Mouse (Mus musculus) liver, embryonic 14.5 days (tissue): ENCODE results near the gene Atp2b1. TPM values are rescaled to one million over a fixed set of nuclear protein-coding genes. Genes with fewer than 3 reads are reported as not detected.

ENCODE experiments used
- ATAC-seq: fragments of 200-750 bp; cut with Nextera tagmentation; 2 replicates; pipeline ENCODE4 v1.8.0; 2017; ENCODE audit warnings: moderate number of reproducible peaks, mild to moderate bottlenecking, moderate library complexity; ENCODE audit not compliant: insufficient read depth
- DNase-seq, 3 experiments: peaks; one replicate each; pipeline ENCODE4 v3.0.0-alpha.2; 2012 to 2013; ENCODE audit warnings: low read depth in 3 of 3, low spot score in 3 of 3
- H3K27ac ChIP-seq: fragments of 300-500 bp; sonication (generic); 2 replicates; pipeline ENCODE4 v1.5.1; 2014; ENCODE audit warnings: moderate library complexity, mild to moderate bottlenecking, control low read depth, inconsistent platforms
- H3K27me3 ChIP-seq: fragments of 300-500 bp; sonication (generic); 2 replicates; pipeline ENCODE4 v1.6.1; 2014; ENCODE audit warnings: mild to moderate bottlenecking, low read length, moderate library complexity; ENCODE audit not compliant: control insufficient read depth, insufficient read depth
- H3K36me3 ChIP-seq: fragments of 300-500 bp; sonication (generic); replicated peaks from 2 replicates; pipeline ENCODE4 v1.6.1; 2014; ENCODE audit warnings: low read depth; ENCODE audit not compliant: control insufficient read depth, insufficient read depth
- H3K4me1 ChIP-seq, 2 experiments: fragments of 200-500 bp in 1 of 2; fragments of 300-500 bp in 1 of 2; sonication (generic) in 1 of 2; replicated peaks; 2 replicates each; pipeline ENCODE4 v1.6.1; 2012 to 2014; ENCODE audit warnings: antibody characterized with exemption in 1 of 2, inconsistent platforms in 1 of 2, low read length in 1 of 2; ENCODE audit not compliant: control insufficient read depth in 2 of 2, insufficient read depth in 2 of 2
- H3K4me2 ChIP-seq: fragments of 300-500 bp; sonication (generic); 2 replicates; pipeline ENCODE4 v1.6.1; 2014; ENCODE audit warnings: low read depth, mild to moderate bottlenecking, control low read depth, moderate library complexity
- H3K4me3 ChIP-seq, 2 experiments: fragments of 200-500 bp in 1 of 2; fragments of 300-500 bp in 1 of 2; sonication (generic) in 1 of 2; 2 replicates each; pipeline ENCODE4 v1.5.1; 2012 to 2014; ENCODE audit warnings: low read depth in 2 of 2, low read length in 2 of 2, mild to moderate bottlenecking in 2 of 2, control low read depth in 1 of 2, inconsistent platforms in 1 of 2, moderate library complexity in 1 of 2; ENCODE audit not compliant: insufficient read depth in 1 of 2
- H3K9ac ChIP-seq: fragments of 300-500 bp; sonication (generic); replicated peaks from 2 replicates; pipeline ENCODE4 v1.6.1; 2014; ENCODE audit warnings: mild to moderate bottlenecking, control low read depth, moderate library complexity
- H3K9me3 ChIP-seq: fragments of 300-500 bp; sonication (generic); 2 replicates; pipeline ENCODE4 v1.6.1; 2016; ENCODE audit warnings: low read length, mixed read lengths; ENCODE audit not compliant: control insufficient read depth
- CTCF ChIP-seq: IDR thresholded peaks from 2 replicates; pipeline ENCODE4 v1.5.1; 2016; ENCODE audit warnings: antibody characterized with exemption, low read depth, control low read depth
- EP300 ChIP-seq: IDR thresholded peaks from 2 replicates; pipeline ENCODE4 v1.6.1; 2016; ENCODE audit warnings: antibody characterized with exemption, low read depth
- WGBS: fragments of 180-500 bp; shearing (Covaris S2); extraction: QIAGEN DNeasy Blood & Tissue Kit; methylation state at CpG from one replicate; pipeline ENCODE4 v1.1.7; 2014; ENCODE audit not compliant: insufficient replicate concordance; 5-methylcytosine and 5-hydroxymethylcytosine counted together
- polyA plus RNA-seq, 2 experiments: library from polyadenylated mRNA; depleted of rRNA in 1 of 2; stranded (reverse) in 1 of 2; unstranded in 1 of 2; fragments of >200 nt; fragmentation: Nextera tagmentation in 1 of 2; extraction: Ambion mirVana in 1 of 2; gene quantifications; 2 replicates each; pipeline versions ENCODE4 v1.2.1 to v1.2.3; 2012 to 2014

Atp2b1 gene
- polyA plus RNA-seq, 2 experiments: 7.4 to 27.6 TPM

DNA sequence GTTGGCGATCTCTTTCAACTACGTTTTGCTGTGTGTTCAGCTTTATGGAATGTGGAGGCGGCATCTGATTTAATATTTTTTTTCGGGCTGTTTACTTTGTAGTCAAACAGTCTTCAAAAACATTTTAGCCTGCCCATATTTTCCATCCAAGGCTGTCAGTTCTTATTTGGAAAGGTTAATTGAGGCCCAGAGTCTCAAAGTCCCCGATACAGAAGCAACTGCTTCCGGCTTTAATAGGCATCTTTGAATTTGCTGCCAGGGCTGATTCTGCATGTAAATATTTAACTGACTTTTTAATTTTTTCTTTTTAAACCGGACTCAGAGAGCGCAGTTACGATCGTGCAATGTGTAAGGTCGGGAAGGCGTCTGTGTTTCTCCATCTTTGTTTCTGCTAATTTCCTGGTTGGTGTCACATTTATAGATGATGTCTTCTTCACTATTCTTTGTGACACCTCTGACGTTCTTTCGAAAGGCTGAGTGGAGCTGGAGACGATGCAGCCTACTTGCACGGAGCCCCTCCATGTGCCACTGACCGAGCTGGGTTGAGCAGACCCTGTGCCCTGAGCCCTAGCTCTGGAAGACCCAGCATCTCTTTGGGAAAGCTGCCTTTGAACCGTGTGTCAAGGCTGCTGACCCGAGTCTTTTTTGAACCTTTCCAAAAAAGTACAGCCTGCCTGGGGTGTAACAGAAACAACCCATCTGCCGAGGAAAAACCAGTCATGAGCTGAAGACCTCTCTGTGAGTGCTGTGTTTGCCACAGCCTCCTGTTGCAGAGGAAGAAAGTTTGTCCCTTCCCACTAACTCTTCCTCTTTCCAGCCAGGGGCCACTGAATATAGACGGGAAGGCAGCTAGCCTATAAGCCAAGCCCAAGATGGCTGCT is 123.2 kb downstream of the Atp2b1 start:
- no peak for ATAC-seq
- no peak for DNase-seq
- Histone ChIP-seq H3K36me3 (no peaks in the 10 kb centered on the region), H3K4me3 (no peak overlapping the region), H3K27ac (no peak overlapping the region), H3K9me3 (no peaks in the 10 kb centered on the region), H3K4me1 (no peaks in the 10 kb centered on the region), H3K9ac (no peak overlapping the region), H3K4me2 (no peak overlapping the region), H3K27me3 (no peaks in the 10 kb centered on the region)
- TF ChIP-seq CTCF: no peak
- TF ChIP-seq EP300: no peak
- WGBS: 73% methylated on average over 21 of the region's 21 CpGs

DNA sequence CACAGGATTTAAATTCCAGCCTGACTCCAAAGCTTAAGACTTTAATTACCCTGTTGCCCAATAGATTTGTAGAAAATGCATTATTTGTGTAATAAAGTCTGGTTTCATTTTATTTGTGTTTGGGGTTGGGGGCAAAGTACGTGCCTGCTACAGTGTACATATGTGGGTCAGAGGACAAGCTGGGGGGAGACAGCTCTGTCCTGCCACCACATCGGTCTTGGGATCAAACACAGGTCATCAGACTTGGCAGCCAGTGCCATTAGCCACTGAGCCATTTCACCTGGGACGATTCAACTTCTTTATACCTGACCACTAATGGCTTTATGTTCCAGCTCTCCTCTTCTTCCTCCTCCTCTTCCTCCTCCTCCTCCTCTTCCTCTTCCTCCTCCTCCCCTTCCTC is 124.7 kb downstream of the Atp2b1 start:
- no peak overlapping the region for H3K9ac ChIP-seq
- no peaks in the 10 kb centered on the region for H3K27me3 ChIP-seq
- DNase-seq: peak in 2 of 3 experiments; percentile 3 to 6
- H3K4me1 ChIP-seq: no peaks in the 10 kb centered on the region
- no peak overlapping the region for H3K27ac ChIP-seq
- TF ChIP-seq CTCF: no peak
- no peaks in the 10 kb centered on the region for H3K36me3 ChIP-seq
- H3K4me2 ChIP-seq: no peak overlapping the region
- H3K9me3 ChIP-seq: no peaks in the 10 kb centered on the region
- WGBS: 64% methylated on average over 3 of the region's 3 CpGs
- H3K4me3 ChIP-seq: no peak overlapping the region
- ATAC-seq: 0 out of 2 replicates have a peak, but pooled peaks have one; percentile 48

DNA sequence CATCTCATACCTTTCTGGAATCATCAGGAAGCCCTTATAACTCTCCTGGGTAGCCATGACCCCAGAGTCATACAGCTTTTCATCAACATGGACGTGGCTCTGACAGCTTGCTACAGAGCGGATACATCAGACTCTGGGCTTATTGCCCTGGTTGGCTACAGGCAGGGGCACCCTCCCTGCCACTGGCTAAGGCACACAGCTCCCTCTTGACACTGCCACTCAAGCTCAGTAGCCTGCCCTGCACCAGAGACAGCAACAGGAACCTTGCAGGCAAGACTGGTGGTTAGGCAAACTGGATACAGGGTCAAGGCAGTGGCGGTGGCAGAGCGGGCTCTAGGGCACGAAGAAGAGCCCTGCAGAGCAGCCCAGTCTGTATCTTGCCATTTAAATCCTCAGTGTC is 126.0 kb downstream of the Atp2b1 start:
- DNase-seq (no peak), ATAC-seq (no peak)
- whole genome bisulfite sequencing: 80% methylated on average over 5 of the region's 5 CpGs
- no peaks in the 10 kb centered on the region for H3K27me3 ChIP-seq
- no peaks in the 10 kb centered on the region for H3K36me3 ChIP-seq
- no peak for TF ChIP-seq CTCF
- no peak for TF ChIP-seq EP300
- H3K9me3 ChIP-seq: no peaks in the 10 kb centered on the region
- H3K27ac ChIP-seq: no peak overlapping the region
- H3K4me1 ChIP-seq: no peaks in the 10 kb centered on the region
- H3K4me2 ChIP-seq: no peak overlapping the region
- H3K4me3 ChIP-seq: no peak overlapping the region
- H3K9ac ChIP-seq: no peak overlapping the region

DNA sequence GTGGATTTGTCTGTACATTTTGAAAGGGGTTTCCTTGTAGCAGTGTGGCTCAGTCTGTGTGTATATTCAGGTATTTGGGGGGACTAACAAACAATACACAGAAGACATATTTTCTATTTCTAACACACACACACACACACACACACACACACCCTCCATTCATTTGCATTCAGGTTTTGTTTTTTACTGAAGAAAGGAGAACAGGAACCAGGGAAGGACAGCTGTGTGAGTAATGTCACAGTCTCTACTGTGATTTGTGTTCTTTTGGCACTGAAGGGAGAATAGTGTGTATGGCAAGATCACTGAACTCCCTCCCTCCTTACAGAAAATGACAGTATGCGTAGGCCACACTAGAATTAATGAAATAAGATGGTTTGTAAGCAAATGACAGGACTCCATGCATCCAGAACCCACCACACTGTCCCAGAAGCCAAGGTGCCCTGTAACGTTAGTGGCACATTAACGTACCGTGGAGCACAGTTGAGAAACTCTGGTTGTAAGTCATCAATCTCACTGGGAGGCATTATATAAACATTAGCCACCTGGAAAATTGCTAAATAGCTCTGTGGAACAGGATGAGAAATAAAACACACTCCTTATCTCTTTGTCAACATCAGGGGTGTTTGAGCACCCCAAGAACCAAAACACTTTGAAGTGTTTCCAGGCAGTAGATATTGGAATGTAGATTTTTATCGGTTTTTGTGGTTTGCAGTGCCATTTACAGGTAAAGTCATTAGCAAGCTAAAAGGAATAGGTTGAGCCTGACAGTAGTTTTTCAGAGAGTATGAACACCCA is 132.7 kb downstream of the Atp2b1 start:
- DNase-seq (no peak), ATAC-seq (no peak)
- no peak overlapping the region for H3K4me3 ChIP-seq
- no peaks in the 10 kb centered on the region for H3K27me3 ChIP-seq
- H3K4me2 ChIP-seq: no peak overlapping the region
- no peak for TF ChIP-seq CTCF
- TF ChIP-seq EP300: no peak
- 47% methylated on average over 5 of the region's 5 CpGs for WGBS
- H3K27ac ChIP-seq: no peak overlapping the region
- no peak overlapping the region for H3K9ac ChIP-seq
- no peaks in the 10 kb centered on the region for H3K36me3 ChIP-seq
- H3K4me1 ChIP-seq: 0 out of 4 replicates have a peak, but pooled peaks cover 0 to 2% of the 10 kb centered on the region in 2 experiments
- H3K9me3 ChIP-seq: no peaks in the 10 kb centered on the region

DNA sequence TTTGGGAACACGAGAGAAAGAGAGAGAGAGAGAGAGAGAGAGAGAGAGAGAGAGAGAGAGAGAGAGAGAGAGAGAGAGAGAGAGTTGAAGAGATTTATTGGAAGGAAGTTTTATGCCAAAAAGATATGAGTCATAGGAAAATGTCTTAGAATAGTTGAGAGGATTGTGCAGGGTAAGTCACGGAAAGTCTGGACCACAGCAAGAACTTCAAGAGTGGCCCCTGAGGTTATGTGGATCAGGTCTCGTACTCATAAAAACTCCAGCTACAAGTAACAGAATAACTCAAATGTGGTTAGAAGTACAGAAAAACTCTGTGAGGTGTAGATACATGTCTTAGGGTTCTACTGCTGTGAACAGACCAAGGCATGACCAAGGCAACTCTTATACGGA is 133.3 kb downstream of the Atp2b1 start:
- 0 out of 4 replicates have a peak, but pooled peaks cover 0 to 2% of the 10 kb centered on the region in 2 experiments for H3K4me1 ChIP-seq
- WGBS: 48% methylated on average over 4 of the region's 4 CpGs
- no peak overlapping the region for H3K4me2 ChIP-seq
- no peak overlapping the region for H3K4me3 ChIP-seq
- ATAC-seq (no peak), DNase-seq (no peak)
- no peaks in the 10 kb centered on the region for H3K9me3 ChIP-seq
- no peaks in the 10 kb centered on the region for H3K36me3 ChIP-seq
- no peak overlapping the region for H3K9ac ChIP-seq
- H3K27me3 ChIP-seq: no peaks in the 10 kb centered on the region
- no peak for TF ChIP-seq CTCF
- TF ChIP-seq EP300: no peak
- H3K27ac ChIP-seq: no peak overlapping the region
